Mouse (Mus musculus) testis, adult 2 months (tissue): Measurements from ENCODE around the gene Vegfa.

ENCODE experiments used
- CTCF ChIP-seq: fragments of 200-500 bp; IDR thresholded peaks from 2 replicates; pipeline ENCODE4 v1.5.1; 2012; ENCODE audit warnings: low read depth, mild to moderate bottlenecking, inconsistent platforms, low read length, moderate library complexity; ENCODE audit not compliant: control insufficient read depth, insufficient read depth, insufficient replicate concordance
- POLR2A ChIP-seq: fragments of 200-500 bp; IDR thresholded peaks from 2 replicates; pipeline ENCODE4 v1.6.1; 2012; ENCODE audit warnings: low read depth, mild to moderate bottlenecking, inconsistent platforms, low read length, moderate library complexity; ENCODE audit not compliant: control insufficient read depth

DNA sequence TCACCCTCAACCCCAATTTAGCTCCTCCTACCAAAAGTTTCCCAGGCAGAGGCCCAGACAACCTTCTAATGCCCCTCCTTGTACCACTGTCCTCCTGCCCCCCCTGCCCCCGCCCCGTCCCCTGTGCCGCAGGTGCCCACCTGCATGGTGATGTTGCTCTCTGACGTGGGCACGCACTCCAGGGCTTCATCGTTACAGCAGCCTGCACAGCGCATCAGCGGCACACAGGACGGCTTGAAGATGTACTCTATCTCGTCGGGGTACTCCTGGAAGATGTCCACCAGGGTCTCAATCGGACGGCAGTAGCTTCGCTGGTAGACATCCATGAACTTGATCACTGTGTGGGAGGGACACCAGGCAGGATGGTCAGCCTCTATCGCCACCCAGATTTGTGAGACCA, 7.0 kb downstream of the Vegfa start:
- TF ChIP-seq CTCF: no peak
- no peak for TF ChIP-seq POLR2A
